Mouse (Mus musculus): ENCODE measurements at regions not wholly inside any gene's neighbourhood (a gene's known extent, or its start where the extent isn't known, plus 50 kb on each side); places are given as distances from the start of the nearest gene placed in this dataset.

DNA sequence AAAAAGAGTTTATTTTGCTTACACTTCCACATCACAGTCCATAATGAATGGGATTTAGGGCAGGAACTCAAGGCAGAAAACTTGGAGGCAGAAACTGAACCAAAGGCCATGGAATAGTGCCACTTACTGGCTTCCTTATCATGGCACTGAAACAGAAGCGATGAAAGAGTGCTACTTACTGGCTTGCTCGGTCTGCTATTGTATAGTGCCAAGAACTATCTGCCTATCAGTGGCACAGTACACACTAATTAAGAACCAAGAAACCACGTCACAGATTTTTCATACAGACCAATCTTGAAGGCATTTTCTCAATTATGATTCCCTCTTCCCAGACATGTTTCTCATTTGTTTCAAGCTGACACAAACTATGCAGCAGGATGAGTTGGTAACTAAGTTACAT, 634.4 kb upstream of the B3galt2 start:
- TF ChIP-seq CTCF (IDR thresholded peaks at IDR 0.05; ENCODE audit: low read depth, low read length) = no peak
- no peak for TF ChIP-seq TAL1 (conservative IDR thresholded peaks at IDR 0.05; ENCODE audit: low read depth, low read length)
- TF ChIP-seq GATA1 (IDR thresholded peaks at IDR 0.05; ENCODE audit: borderline replicate concordance, low read length) = no peak

All from G1E (cell line).